Mouse (Mus musculus) intestine, embryonic 15.5 days (tissue): ENCODE measurements around the gene C1s1. TPM values are rescaled to one million over a fixed set of nuclear protein-coding genes. Genes with fewer than 3 reads are reported as not detected.
A peak's percentile ranks its signal among the peaks of the same experiment; 100 is the strongest.

Source experiments
- ATAC-seq: fragments of 200-750 bp; cut with Nextera tagmentation; 2 replicates; pipeline ENCODE4 v1.8.0; 2017; ENCODE audit warnings: moderate TSS enrichment, moderate library complexity
- H3K27ac ChIP-seq: fragments of 300-500 bp; sonication (generic); 2 replicates; pipeline ENCODE4 v1.5.1; 2015; ENCODE audit warnings: mild to moderate bottlenecking, inconsistent platforms
- H3K27me3 ChIP-seq: fragments of 300-500 bp; sonication (generic); replicated peaks from 2 replicates; pipeline ENCODE4 v1.6.1; 2015; ENCODE audit warnings: inconsistent platforms
- H3K36me3 ChIP-seq: fragments of 300-500 bp; sonication (generic); 2 replicates; pipeline ENCODE4 v1.6.1; 2015; ENCODE audit warnings: inconsistent platforms
- H3K4me1 ChIP-seq: fragments of 300-500 bp; sonication (generic); replicated peaks from 2 replicates; pipeline ENCODE4 v1.6.1; 2015; ENCODE audit warnings: inconsistent platforms
- H3K4me2 ChIP-seq: fragments of 300-500 bp; sonication (generic); replicated peaks from 2 replicates; pipeline ENCODE4 v1.6.1; 2015; ENCODE audit warnings: mild to moderate bottlenecking, inconsistent platforms
- H3K4me3 ChIP-seq: fragments of 300-500 bp; sonication (generic); replicated peaks from 2 replicates; pipeline ENCODE4 v1.5.1; 2015; ENCODE audit warnings: inconsistent platforms
- H3K9ac ChIP-seq: fragments of 300-500 bp; sonication (generic); 2 replicates; pipeline ENCODE4 v1.6.1; 2015; ENCODE audit warnings: inconsistent platforms
- H3K9me3 ChIP-seq: fragments of 300-500 bp; sonication (generic); 2 replicates; pipeline ENCODE4 v1.6.1; 2016; ENCODE audit warnings: inconsistent platforms
- WGBS: fragments of 180-500 bp; shearing (Covaris S2); methylation state at CpG from one replicate; pipeline ENCODE4 v1.1.7; 2015; 5-methylcytosine and 5-hydroxymethylcytosine counted together
- polyA plus RNA-seq: library from polyadenylated mRNA; unstranded; fragments of >200 nt; fragmentation: Nextera tagmentation; extraction: Ambion mirVana; gene quantifications from 2 replicates; pipeline ENCODE4 v1.2.1, GENCODE M21; 2015

The C1s1 gene
- polyA plus RNA-seq, 1 experiment from 2014 or later, result 5.8 TPM

DNA sequence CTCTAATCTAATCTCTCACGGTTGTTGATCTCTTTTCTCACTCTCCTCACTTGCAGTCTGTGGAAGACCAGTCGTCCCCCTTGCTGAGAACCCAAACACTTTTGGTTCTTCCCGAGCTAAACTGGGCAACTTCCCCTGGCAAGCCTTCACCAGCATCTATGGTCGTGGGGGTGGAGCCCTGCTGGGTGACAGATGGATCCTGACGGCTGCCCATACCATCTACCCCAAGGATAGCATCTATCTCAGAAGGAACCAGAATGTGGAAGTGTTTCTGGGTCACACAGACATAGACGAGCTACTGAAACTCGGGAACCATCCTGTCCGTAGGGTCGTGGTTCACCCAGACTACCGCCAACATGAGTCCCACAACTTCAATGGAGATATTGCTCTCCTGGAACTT, 33.9 kb downstream of the C1s1 start:
- Histone ChIP-seq H3K4me2 (no peak overlapping the region), H3K27ac (no peak overlapping the region), H3K4me1 (peaks cover 6% of the 10 kb centered on the region; the same call in 1 of the 2 replicates), H3K27me3 (no peaks in the 10 kb centered on the region), H3K9ac (no peak overlapping the region), H3K9me3 (no peaks in the 10 kb centered on the region), H3K4me3 (no peak overlapping the region), H3K36me3 (no peaks in the 10 kb centered on the region)
- no peak for ATAC-seq
- 76% methylated on average over 10 of the region's 10 CpGs for WGBS

DNA sequence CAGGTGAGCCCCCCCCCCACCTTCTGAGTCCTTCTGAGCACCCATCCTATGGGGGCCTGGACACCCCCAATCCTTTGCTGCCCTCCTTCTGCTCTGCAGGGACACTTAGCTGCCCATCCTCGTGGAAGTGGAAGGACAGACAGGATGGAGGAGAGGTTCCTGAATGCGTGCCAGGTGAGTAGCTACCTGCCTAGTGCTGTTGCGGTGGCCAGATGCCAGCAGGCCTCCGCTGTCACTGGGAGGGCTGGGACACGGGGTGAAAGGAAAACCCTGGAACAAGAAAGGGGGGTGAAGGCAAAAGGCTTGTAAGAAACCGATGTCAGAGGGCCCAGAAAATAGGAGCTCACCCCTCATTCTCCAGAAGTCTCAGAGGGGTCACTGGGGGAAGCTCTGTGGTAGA, 35.2 kb downstream of the C1s1 start:
- Histone ChIP-seq H3K4me2 (no peak overlapping the region), H3K9me3 (no peaks in the 10 kb centered on the region), H3K9ac (no peak overlapping the region), H3K4me3 (no peak overlapping the region), H3K27me3 (no peaks in the 10 kb centered on the region), H3K27ac (no peak overlapping the region), H3K36me3 (no peaks in the 10 kb centered on the region), H3K4me1 (0 out of 2 replicates have a peak, but pooled peaks cover 4% of the 10 kb centered on the region)
- 83% methylated on average over 6 of the region's 6 CpGs for WGBS
- ATAC-seq, result no peak

DNA sequence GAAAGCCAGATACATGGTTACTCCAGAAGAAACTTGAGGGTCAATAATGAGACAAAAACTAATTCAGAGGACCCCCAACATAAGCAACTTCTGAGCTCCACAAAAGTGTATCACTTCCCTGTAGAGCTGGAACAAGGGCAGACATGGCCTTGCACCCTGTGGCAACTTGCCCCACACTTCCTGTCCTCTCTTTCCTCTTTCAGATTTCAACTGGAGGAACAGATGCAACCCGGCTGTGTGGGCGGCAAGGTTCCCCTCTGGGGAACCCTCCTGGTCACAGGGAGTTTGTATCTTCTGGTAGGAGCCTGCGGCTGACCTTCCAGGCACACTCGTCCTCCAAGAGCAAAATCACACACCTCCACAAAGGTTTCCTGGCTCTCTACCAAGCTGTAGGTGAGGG, 37.1 kb downstream of the C1s1 start:
- WGBS, result 71% methylated on average over 4 of the region's 4 CpGs
- Histone ChIP-seq H3K9ac (no peak overlapping the region), H3K36me3 (no peaks in the 10 kb centered on the region), H3K27ac (no peak overlapping the region), H3K4me1 (0 out of 2 replicates have a peak, but pooled peaks cover 4% of the 10 kb centered on the region), H3K9me3 (no peaks in the 10 kb centered on the region), H3K4me2 (no peak overlapping the region), H3K27me3 (no peaks in the 10 kb centered on the region), H3K4me3 (no peak overlapping the region)
- ATAC-seq, result no peak

DNA sequence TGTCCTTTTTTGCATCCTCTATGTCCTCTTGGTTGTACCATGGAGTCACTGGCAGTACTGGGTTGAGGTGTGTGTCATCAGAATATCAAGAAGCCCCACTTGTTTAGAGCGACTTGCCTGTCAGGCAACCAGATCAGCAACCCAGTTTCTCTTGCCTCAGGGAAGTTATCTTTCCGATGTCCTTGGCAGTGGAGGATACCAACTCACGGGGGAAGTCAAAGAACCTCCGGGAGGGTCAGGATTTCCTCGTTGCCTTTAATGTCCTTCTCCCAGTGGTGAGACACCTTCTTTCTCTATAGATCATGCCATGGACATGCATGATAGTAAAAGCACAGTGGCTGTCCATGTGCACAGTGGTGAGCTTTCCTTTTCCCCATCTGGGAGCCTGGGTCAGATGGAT, 40.1 kb downstream of the C1s1 start:
- WGBS, result 83% methylated on average over 5 of the region's 5 CpGs
- Histone ChIP-seq H3K27ac (no peak overlapping the region), H3K9ac (no peak overlapping the region), H3K4me2 (no peak overlapping the region), H3K4me1 (0 out of 2 replicates have a peak, but pooled peaks cover 4% of the 10 kb centered on the region), H3K36me3 (no peaks in the 10 kb centered on the region), H3K4me3 (no peak overlapping the region), H3K27me3 (no peaks in the 10 kb centered on the region), H3K9me3 (no peaks in the 10 kb centered on the region)
- no peak for ATAC-seq

DNA sequence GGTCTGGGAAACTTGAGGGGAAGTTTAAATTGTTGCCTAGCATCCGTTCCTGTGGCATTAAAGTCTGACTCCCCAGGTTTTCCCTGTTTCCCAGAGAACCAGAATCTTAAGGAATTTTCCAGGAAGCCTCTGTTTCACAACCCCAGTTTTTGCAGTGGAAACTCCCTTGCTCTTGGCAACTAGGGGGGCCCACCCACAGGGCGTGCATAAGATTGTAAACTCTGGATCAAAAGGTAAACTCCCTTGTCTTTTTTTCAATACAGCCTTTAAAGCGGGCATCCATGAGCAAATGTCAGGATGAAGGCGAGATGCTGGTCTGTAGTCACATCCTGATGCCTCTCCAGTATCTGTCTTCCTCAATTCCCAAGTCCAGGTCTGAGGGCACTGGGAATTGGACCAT, 40.7 kb downstream of the C1s1 start:
- H3K9me3 ChIP-seq, result no peaks in the 10 kb centered on the region
- H3K27ac ChIP-seq, result no peak overlapping the region
- H3K4me1 ChIP-seq, result 0 out of 2 replicates have a peak, but pooled peaks cover 4% of the 10 kb centered on the region
- H3K4me2 ChIP-seq, result no peak overlapping the region
- H3K27me3 ChIP-seq, result no peaks in the 10 kb centered on the region
- no peaks in the 10 kb centered on the region for H3K36me3 ChIP-seq
- no peak overlapping the region for H3K4me3 ChIP-seq
- H3K9ac ChIP-seq, result no peak overlapping the region
- no peak for ATAC-seq
- 66% methylated on average over 4 of the region's 4 CpGs for WGBS

DNA sequence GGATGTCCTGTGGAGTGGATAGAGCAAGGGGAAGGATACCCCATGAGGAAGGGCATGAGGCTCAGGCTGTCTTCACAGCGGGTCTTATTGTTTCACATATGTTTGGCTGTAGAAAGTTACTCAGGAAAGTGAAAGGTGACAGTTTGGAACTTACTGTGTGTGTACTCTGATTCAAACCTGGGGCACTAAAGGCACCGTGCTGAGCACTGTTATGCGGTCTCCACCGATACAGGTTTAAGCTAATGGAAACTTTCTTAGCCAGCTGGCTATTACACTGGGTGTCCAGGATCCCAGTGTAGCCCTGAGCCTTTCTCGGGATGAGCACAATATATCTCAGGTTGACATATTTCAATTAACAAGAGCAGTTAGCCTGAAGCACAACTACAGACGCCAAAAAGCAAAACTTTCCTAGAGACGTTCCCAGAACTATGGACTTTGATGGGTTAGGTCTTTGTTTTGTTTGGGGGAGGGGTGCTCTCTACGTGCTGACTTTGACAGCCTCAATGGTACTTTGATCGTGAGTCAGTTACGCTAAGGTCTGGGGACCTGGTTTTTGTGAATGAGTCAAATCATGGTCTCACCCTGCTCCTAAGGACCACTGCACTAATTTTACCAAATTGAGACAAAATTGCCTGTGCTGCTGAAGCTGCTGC, 42.1 kb downstream of the C1s1 start:
- no peaks in the 10 kb centered on the region for H3K9me3 ChIP-seq
- H3K27ac ChIP-seq, result no peak overlapping the region
- no peak overlapping the region for H3K4me2 ChIP-seq
- 0 out of 2 replicates have a peak, but pooled peaks cover 1% of the 10 kb centered on the region for H3K4me1 ChIP-seq
- H3K9ac ChIP-seq, result no peak overlapping the region
- no peaks in the 10 kb centered on the region for H3K27me3 ChIP-seq
- no peak overlapping the region for H3K4me3 ChIP-seq
- H3K36me3 ChIP-seq, result no peaks in the 10 kb centered on the region
- WGBS, result 43% methylated on average over 10 of the region's 10 CpGs
- ATAC-seq, result peak; percentile 56

DNA sequence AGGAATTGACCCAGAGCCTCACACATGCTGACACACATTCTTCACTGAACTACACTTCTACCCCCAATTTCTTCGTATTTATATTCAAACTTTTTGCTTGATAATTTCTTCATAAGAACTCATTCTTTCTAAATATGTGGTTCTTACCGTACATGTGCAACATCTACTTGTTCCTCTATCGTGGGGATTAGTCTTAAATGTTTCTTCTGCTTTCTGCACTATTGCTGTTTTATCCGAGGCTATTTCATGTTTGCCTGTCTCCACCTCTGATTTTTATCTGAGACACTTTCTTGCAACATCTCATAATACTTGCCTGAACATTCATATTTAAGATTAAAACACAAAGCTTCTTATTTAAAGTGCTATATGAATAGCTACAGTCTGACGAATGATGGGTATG, 46.1 kb downstream of the C1s1 start:
- Histone ChIP-seq H3K9ac (no peak overlapping the region), H3K27ac (no peak overlapping the region), H3K27me3 (no peaks in the 10 kb centered on the region), H3K4me2 (no peak overlapping the region), H3K4me1 (peaks cover 6% of the 10 kb centered on the region; the same call in 1 of the 2 replicates), H3K36me3 (no peaks in the 10 kb centered on the region), H3K9me3 (no peaks in the 10 kb centered on the region), H3K4me3 (no peak overlapping the region)
- no peak for ATAC-seq
- WGBS, result 95% methylated on average over 5 of the region's 5 CpGs

DNA sequence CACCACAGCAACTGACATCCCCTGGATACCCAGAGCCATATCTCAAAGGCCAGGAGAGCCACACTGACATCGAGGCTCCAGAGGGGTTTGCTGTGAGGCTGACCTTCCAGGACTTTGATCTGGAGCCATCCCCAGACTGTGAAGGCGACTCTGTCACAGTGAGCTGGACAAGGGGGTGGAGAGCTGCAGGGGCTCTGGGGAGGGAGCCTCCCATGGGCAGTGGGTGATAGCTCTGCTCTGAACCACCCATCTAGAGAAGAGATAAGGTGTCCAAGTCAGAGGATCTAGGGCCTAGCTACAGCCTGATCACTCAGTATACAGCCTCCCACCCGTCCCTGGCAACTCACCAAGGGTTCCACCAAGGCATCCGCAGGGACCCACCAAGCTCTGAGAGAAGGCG, 48.3 kb downstream of the C1s1 start:
- Histone ChIP-seq H3K9me3 (no peaks in the 10 kb centered on the region), H3K4me3 (no peak overlapping the region), H3K4me1 (peaks cover 6% of the 10 kb centered on the region; the same call in 1 of the 2 replicates), H3K36me3 (no peaks in the 10 kb centered on the region), H3K27ac (no peak overlapping the region), H3K9ac (no peak overlapping the region), H3K27me3 (no peaks in the 10 kb centered on the region), H3K4me2 (no peak overlapping the region)
- 71% methylated on average over 5 of the region's 5 CpGs for WGBS
- ATAC-seq, result 0 out of 2 replicates have a peak, but pooled peaks have one; percentile 4

DNA sequence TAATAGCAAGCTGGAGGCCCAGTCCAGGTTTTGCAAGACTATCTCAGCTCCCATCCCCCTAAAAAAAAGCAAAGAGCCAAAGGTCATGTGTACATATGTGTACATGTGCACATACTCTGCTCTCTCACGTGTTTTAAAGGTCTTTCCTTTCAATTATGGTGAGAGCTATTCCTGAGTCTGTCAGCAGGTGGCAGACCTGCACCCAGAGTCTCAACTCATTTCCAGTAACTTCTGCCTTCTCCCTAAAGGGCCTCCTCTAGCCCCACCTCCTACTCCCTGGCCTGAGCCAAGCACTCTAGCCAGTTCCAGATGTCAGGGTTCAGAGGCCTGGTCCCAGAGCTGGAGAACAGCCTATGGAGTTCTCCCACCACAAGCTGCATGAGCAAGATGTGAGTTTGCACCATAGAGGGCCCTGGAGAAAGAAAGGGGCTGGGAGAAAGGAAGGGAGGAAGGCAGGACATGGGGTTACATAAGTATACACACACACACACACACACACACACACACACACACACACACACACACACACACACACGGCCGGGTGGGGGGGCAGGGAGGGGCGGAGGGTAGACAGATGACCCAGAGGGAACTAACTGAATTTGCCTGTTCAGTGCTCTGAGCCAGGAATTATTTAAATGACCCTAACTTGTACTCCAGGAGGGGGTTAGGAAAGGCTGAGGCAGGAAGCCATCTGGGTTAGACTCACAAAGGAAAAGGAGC, 49.2 kb downstream of the C1s1 start, which contains the start of gene C1rl:
TSS of gene C1rl (plus strand) at position 272 of the 720 bp plus-strand sequence.
- peaks cover 6% of the 10 kb centered on the region; the same call in 1 of the 2 replicates for H3K4me1 ChIP-seq
- H3K9ac ChIP-seq, result no peak within 1 kb of the TSS
- 37% methylated on average over 4 of the region's 4 CpGs for WGBS
- peak; percentile 95 for ATAC-seq
- no peak within 1 kb of the TSS for H3K4me3 ChIP-seq
- H3K9me3 ChIP-seq, result no peaks in the 10 kb centered on the region
- peak within 1 kb of the TSS; percentile 40; the same call in 1 of the 2 replicates for H3K27ac ChIP-seq
- no peaks in the 10 kb centered on the region for H3K36me3 ChIP-seq
- H3K27me3 ChIP-seq, result no peaks in the 10 kb centered on the region
- 0 out of 2 replicates have a peak within 1 kb of the TSS, but pooled peaks have one; percentile 6 for H3K4me2 ChIP-seq

DNA sequence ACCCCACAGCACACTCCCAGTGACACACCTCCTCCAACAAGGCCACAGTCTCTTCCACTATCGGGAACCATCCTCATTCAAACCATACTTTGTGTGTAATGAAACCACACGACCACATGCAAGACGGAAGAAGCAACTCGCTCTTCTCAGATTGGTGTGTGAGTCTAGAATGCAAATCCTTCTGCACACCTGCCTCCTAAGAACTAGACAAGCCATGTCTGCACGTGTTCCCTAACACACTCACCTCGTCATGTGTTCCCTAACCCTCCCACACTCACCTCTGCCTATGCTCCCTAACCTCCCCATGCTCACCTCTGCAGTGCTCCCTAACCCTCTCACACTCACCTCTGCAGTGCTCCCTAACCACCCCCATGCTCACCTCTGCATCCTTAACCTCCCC, 50.7 kb downstream of the C1s1 start:
- Histone ChIP-seq H3K4me3 (no peak overlapping the region), H3K9me3 (no peaks in the 10 kb centered on the region), H3K36me3 (no peaks in the 10 kb centered on the region), H3K4me2 (no peak overlapping the region), H3K4me1 (peaks cover 6% of the 10 kb centered on the region; the same call in 1 of the 2 replicates), H3K27me3 (no peaks in the 10 kb centered on the region), H3K9ac (no peak overlapping the region), H3K27ac (no peak overlapping the region)
- ATAC-seq, result no peak
- WGBS, result 74% methylated on average over 6 of the region's 6 CpGs

DNA sequence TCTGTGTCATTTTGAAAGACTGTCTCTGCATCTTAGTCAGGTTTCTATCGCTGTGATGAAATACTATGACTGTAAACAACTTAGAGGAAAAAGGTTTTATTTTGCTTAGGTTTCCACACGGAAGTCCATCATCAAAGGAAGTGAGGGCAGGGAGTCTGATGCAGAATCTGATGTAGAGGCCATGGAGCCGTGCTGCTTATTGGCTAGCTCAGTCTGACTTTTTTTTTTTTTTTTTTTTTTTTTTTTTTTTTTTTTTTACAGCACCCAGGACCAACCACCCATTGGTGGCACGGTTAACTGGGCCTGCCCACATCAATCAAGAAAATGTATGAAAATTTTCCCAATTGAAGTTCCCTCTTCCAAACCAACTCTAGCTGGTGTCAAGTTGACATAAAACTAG, 53.2 kb downstream of the C1s1 start:
- H3K9me3 ChIP-seq, result no peaks in the 10 kb centered on the region
- H3K27ac ChIP-seq, result no peak overlapping the region
- peaks cover 6% of the 10 kb centered on the region; the same call in 1 of the 2 replicates for H3K4me1 ChIP-seq
- H3K4me3 ChIP-seq, result no peak overlapping the region
- H3K4me2 ChIP-seq, result no peak overlapping the region
- no peak overlapping the region for H3K9ac ChIP-seq
- WGBS, result 77% methylated on average over 4 of the region's 4 CpGs
- no peak for ATAC-seq
- no peaks in the 10 kb centered on the region for H3K27me3 ChIP-seq
- H3K36me3 ChIP-seq, result no peaks in the 10 kb centered on the region

DNA sequence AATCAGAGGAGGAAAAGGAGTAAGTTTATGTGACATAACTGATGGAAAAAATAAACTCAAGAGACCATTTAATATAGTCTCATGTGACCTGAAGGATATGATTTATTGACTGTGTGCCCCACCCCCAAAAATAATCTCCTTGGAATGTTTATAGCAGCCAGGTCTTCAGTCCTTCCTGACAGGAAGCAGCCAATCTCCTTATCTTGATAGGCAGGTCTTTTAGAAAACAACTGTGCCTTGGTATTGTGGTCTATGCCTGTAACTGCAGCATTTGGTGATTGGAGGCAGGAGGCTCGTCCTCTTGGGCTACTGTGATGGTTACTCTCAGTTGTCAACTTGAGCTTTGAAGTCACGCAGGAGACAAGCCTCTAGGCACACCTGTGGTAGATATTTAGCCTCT, 54.6 kb downstream of the C1s1 start:
- WGBS, result 31% methylated on average over 2 of the region's 2 CpGs
- peak; percentile 57 for ATAC-seq

More for the DNA sequence above, 54.6 kb downstream of the C1s1 start:
- Histone ChIP-seq H3K4me1 (0 out of 2 replicates have a peak, but pooled peaks cover under 1% of the 10 kb centered on the region), H3K9me3 (no peaks in the 10 kb centered on the region), H3K36me3 (no peaks in the 10 kb centered on the region), H3K9ac (no peak overlapping the region), H3K27ac (no peak overlapping the region), H3K4me2 (no peak overlapping the region), H3K4me3 (no peak overlapping the region), H3K27me3 (no peaks in the 10 kb centered on the region)
